In the genomic region with DNA sequence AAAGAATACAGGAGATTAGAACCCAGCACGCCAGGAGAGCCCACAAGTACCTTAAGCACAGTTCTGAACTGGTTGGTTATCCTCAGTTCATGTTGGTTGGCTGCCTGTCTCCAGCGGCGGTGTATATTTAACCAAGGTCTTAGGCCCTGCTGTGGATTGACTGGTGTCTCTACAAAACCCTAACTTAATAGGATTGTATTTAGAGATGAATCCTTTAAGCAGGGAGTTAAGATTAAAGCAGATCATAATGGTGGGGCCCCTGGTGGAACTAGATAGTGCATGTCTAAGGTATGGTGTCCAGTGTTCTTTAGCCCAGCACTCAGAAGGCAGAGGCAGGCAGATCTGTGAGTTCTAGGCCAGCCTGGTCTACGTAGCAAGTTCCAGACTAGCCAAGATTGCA, we compare ENCODE assay signal across 24 mouse cellular contexts. TPM values are rescaled to one million over a fixed set of nuclear protein-coding genes. Genes with fewer than 3 reads are reported as not detected.
DNase-seq lines count a peak whose midpoint lies in the region; ATAC-seq and TF ChIP-seq lines count a peak whose summit lies in the region.
"Had no signal": no experiment of that assay in that cellular context is flagged by ENCODE, and none has a peak within 500 bp of the region (broad histone marks: within the 10 kb centered on the region; RNA-seq: fewer than 3 reads in every experiment).

No protein-coding gene starts in this region.

- TF ChIP-seq EP300 in heart, adult 2 months (IDR thresholded peaks at IDR 0.05; ENCODE audit: insufficient read depth, low read depth, low read length), result no peak

- no peaks in the 10 kb centered on the region for H3K9me3 ChIP-seq in forebrain, embryonic 11.5 days (ENCODE audit: control insufficient read depth, low read length)
- H3K9me3 ChIP-seq in forebrain, embryonic 15.5 days, result no peaks in the 10 kb centered on the region
- no peaks in the 10 kb centered on the region for H3K9me3 ChIP-seq in liver, embryonic 12.5 days (replicated peaks)
- H3K9me3 ChIP-seq: embryonic facial prominence, embryonic 10.5 days; embryonic facial prominence, embryonic 12.5 days; forebrain, embryonic 12.5 days; G1E had no signal

- intact Hi-C loops in heart, adult 2 months (cut with DNase I), result no loop called here

- no peak for ATAC-seq in forebrain, embryonic 11.5 days (replicated peaks; ENCODE audit: low FRiP score)
- ATAC-seq in forebrain, embryonic 15.5 days (replicated peaks), result no peak
- no peak for ATAC-seq in liver, embryonic 12.5 days
- ATAC-seq: activated CD4-positive, CD25-positive, alpha-beta regulatory T cell, adult 4 months; forebrain, embryonic 14.5 days; forebrain, postnatal 0 days; Patski had no signal

- H3K4me2 ChIP-seq in forebrain, embryonic 11.5 days (ENCODE audit: low read depth, low read length, severe bottlenecking), result no peak overlapping the region
- H3K4me2 ChIP-seq in forebrain, embryonic 15.5 days (replicated peaks), result no peak overlapping the region
- H3K4me2 ChIP-seq in liver, embryonic 12.5 days, result no peak overlapping the region

- H3K9ac ChIP-seq in forebrain, embryonic 11.5 days (ENCODE audit: low read length), result no peak overlapping the region
- H3K9ac ChIP-seq in forebrain, embryonic 15.5 days (replicated peaks), result no peak overlapping the region
- no peak overlapping the region for H3K9ac ChIP-seq in liver, embryonic 12.5 days
- no peak overlapping the region for H3K9ac ChIP-seq in heart, adult 2 months (ENCODE audit: low read depth, low read length)
- H3K9ac ChIP-seq: embryonic facial prominence, embryonic 12.5 days; forebrain, embryonic 12.5 days; forebrain, postnatal 0 days had no signal

- H3K36me3 ChIP-seq in forebrain, embryonic 11.5 days (ENCODE audit: control insufficient read depth, insufficient read depth, low read length), result no peaks in the 10 kb centered on the region
- H3K36me3 ChIP-seq in forebrain, embryonic 15.5 days, result no peaks in the 10 kb centered on the region
- no peaks in the 10 kb centered on the region for H3K36me3 ChIP-seq in liver, embryonic 12.5 days
- H3K36me3 ChIP-seq in heart, adult 2 months (ENCODE audit: control insufficient read depth, insufficient read depth, low read length), result no peaks in the 10 kb centered on the region
- H3K36me3 ChIP-seq: embryonic facial prominence, embryonic 12.5 days had no signal

- no peaks in the 10 kb centered on the region for H3K27me3 ChIP-seq in forebrain, embryonic 11.5 days (ENCODE audit: control insufficient read depth, insufficient read depth, low read length)
- H3K27me3 ChIP-seq in forebrain, embryonic 15.5 days, result no peaks in the 10 kb centered on the region
- H3K27me3 ChIP-seq in liver, embryonic 12.5 days (replicated peaks), result no peaks in the 10 kb centered on the region
- H3K27me3 ChIP-seq in heart, adult 2 months (ENCODE audit: control insufficient read depth, insufficient read depth, low read length), result no peaks in the 10 kb centered on the region
- H3K27me3 ChIP-seq: CH12.LX; embryonic facial prominence, embryonic 12.5 days; Patski had no signal

- peaks cover 4% of the 10 kb centered on the region; the same call in 1 of the 2 replicates for H3K4me1 ChIP-seq in forebrain, embryonic 11.5 days (replicated peaks; ENCODE audit: control insufficient read depth, insufficient read depth, low read length)
- H3K4me1 ChIP-seq in forebrain, embryonic 15.5 days, result peaks cover 12% of the 10 kb centered on the region
- peaks cover 28% of the 10 kb centered on the region for H3K4me1 ChIP-seq in liver, embryonic 12.5 days
- H3K4me1 ChIP-seq in heart, adult 2 months (ENCODE audit: control insufficient read depth, insufficient read depth, low read length), result no peaks in the 10 kb centered on the region

- WGBS in forebrain, embryonic 11.5 days, result 93% methylated on average over 4 of the region's 4 CpGs
- WGBS in forebrain, embryonic 15.5 days, result 96% methylated on average over 4 of the region's 4 CpGs
- 80% methylated on average over 4 of the region's 4 CpGs for WGBS in liver, embryonic 12.5 days (ENCODE audit: insufficient replicate concordance)
- 96% methylated on average over 4 of the region's 4 CpGs for WGBS in heart, adult 2 months

- H3K4me3 ChIP-seq in forebrain, embryonic 11.5 days (ENCODE audit: low read depth, low read length), result no peak overlapping the region
- H3K4me3 ChIP-seq in forebrain, embryonic 15.5 days, result no peak overlapping the region
- no peak overlapping the region for H3K4me3 ChIP-seq in liver, embryonic 12.5 days
- H3K4me3 ChIP-seq in heart, adult 2 months, result no peak overlapping the region
- H3K4me3 ChIP-seq: embryonic facial prominence, embryonic 10.5 days; forebrain, embryonic 12.5 days had no signal

- peak; percentile 45 for DNase-seq in forebrain, embryonic 11.5 days (ENCODE audit: low spot score)
- no peak for DNase-seq in liver
- peak; percentile 20 for DNase-seq in induced T-regulatory cell, adult 2 months (ENCODE audit: low read depth)
- DNase-seq in heart, adult 2 months, result no peak
- DNase-seq: adrenal gland, adult 8-10 months; adrenal gland, postnatal 14 days; adrenal gland, postnatal 36 days; cerebellum, adult 11-12 months; cerebellum, adult 2 months; cerebellum, adult 9-10 months; cerebellum, postnatal 10 days; cerebellum, postnatal 25 days; forebrain, postnatal 0 days had no signal

- no peak overlapping the region for H3K27ac ChIP-seq in forebrain, embryonic 11.5 days (ENCODE audit: low read depth, low read length)
- H3K27ac ChIP-seq in forebrain, embryonic 15.5 days (replicated peaks), result no peak overlapping the region
- 0 out of 2 replicates have a peak overlapping the region, but pooled peaks have one; percentile 84 for H3K27ac ChIP-seq in liver, embryonic 12.5 days
- H3K27ac ChIP-seq in heart, adult 2 months, result no peak overlapping the region
- H3K27ac ChIP-seq: embryonic facial prominence, embryonic 12.5 days; forebrain, embryonic 12.5 days had no signal

- TF ChIP-seq POLR2A in heart, adult 2 months (IDR thresholded peaks at IDR 0.05; ENCODE audit: insufficient read depth, low read depth, low read length), result no peak

- TF ChIP-seq CTCF in heart, adult 2 months (IDR thresholded peaks at IDR 0.05), result no peak

- no peaks in the 10 kb centered on the region for H3K79me2 ChIP-seq in heart, adult 2 months (replicated peaks; ENCODE audit: control insufficient read depth, insufficient read depth, low read length)

RNA-seq across cellular contexts. Expression of a gene that starts 2.1 kb away (rescaled TPM):
- polyA plus RNA-seq in forebrain, embryonic 11.5 days (2014; fragmentation: Nextera tagmentation; extraction: Ambion mirVana), result 5.8 and 7.8 TPM in 2 replicates
- polyA plus RNA-seq in forebrain, embryonic 15.5 days (2015; fragmentation: Nextera tagmentation; extraction: Ambion mirVana), result 8.4 and 10.9 TPM in 2 replicates
- 3.3 and 3.5 TPM in 2 replicates for polyA plus RNA-seq in liver, embryonic 12.5 days (2016; fragmentation: Nextera tagmentation; extraction: Ambion mirVana)
- total RNA-seq in heart, adult 2 months (2021), result under 1 TPM; 0.42 to 0.52 TPM
- polyA plus RNA-seq in heart, adult 2 months (2012; rRNA removed), result 0.88 and 1.1 TPM in 2 replicates

RNA-seq across cellular contexts. Expression of a gene that starts 27.7 kb away (rescaled TPM):
- polyA plus RNA-seq in forebrain, embryonic 11.5 days (2014; fragmentation: Nextera tagmentation; extraction: Ambion mirVana), result 1.5 and 1.6 TPM in 2 replicates
- polyA plus RNA-seq in forebrain, embryonic 15.5 days (2015; fragmentation: Nextera tagmentation; extraction: Ambion mirVana), result 1.3 TPM in 2 replicates
- polyA plus RNA-seq in liver, embryonic 12.5 days (2016; fragmentation: Nextera tagmentation; extraction: Ambion mirVana), result 1.9 and 2.4 TPM in 2 replicates
- 10 to 100 TPM; 37.7 to 40.1 TPM for total RNA-seq in heart, adult 2 months (2021)
- polyA plus RNA-seq in heart, adult 2 months (2012; rRNA removed), result 22.4 and 39.6 TPM in 2 replicates
- total RNA-seq: G1E had no signal
- polyA plus RNA-seq: activated CD4-positive, CD25-positive, alpha-beta regulatory T cell, adult 4 months; CD4-positive, CD25-positive, alpha-beta regulatory T cell, adult 4 months; G1E had no signal

Comparison
In these comparisons a context has a peak if more than half of its experiments do, and no peak if none do; other contexts are left out.
1. DNase-seq: peak in forebrain, embryonic 11.5 days (single experiment) and induced T-regulatory cell, adult 2 months (single experiment); none in liver (single experiment) and heart, adult 2 months (0 of 2).